27 mouse cellular contexts compared by ENCODE assay signal in the genomic region with DNA sequence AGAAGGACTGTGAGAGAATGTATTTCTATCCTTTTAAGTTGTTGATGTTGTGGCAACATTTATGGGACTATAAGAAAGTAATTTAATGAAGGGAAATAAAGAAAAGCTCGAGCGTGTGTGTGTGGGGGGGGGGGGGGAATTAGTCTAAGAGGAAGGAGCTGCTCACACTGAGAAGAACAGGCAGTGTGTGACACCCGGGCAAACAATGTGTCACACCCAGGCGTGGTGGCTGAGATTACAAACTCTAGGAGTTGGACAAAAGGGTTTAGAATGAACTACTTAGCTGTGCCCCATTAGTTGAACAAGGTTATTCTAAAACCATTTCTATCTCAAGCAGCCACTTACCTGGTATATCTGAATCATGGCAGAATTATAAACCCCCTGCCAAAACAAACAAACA. TPM values are rescaled to one million over a fixed set of nuclear protein-coding genes. Genes with fewer than 3 reads are reported as not detected.
DNase-seq lines count a peak whose midpoint lies in the region; ATAC-seq and TF ChIP-seq lines count a peak whose summit lies in the region.
"Had no signal": no experiment of that assay in that cellular context is flagged by ENCODE, and none has a peak within 500 bp of the region (broad histone marks: within the 10 kb centered on the region; RNA-seq: fewer than 3 reads in every experiment).

No protein-coding gene starts in this region.

- no peaks in the 10 kb centered on the region for H3K9me3 ChIP-seq in heart, embryonic 12.5 days (replicated peaks)
- H3K9me3 ChIP-seq in CH12.LX (replicated peaks; ENCODE audit: low read length): no peaks in the 10 kb centered on the region
- H3K9me3 ChIP-seq in stomach, embryonic 16.5 days (replicated peaks; ENCODE audit: control insufficient read depth, low read length): no peaks in the 10 kb centered on the region
- H3K9me3 ChIP-seq in midbrain, embryonic 14.5 days (ENCODE audit: control insufficient read depth, low read length): no peaks in the 10 kb centered on the region
- H3K9me3 ChIP-seq: embryonic facial prominence, embryonic 13.5 days; embryonic facial prominence, embryonic 15.5 days; forebrain, embryonic 10.5 days; forebrain, embryonic 12.5 days had no signal

- no peaks in the 10 kb centered on the region for H3K36me3 ChIP-seq in heart, embryonic 12.5 days
- H3K36me3 ChIP-seq in CH12.LX (replicated peaks in 1 of 2; ENCODE audit: control insufficient read depth in 1 of 2, insufficient read depth in 1 of 2, low read length in 1 of 2): no peaks in the 10 kb centered on the region
- H3K36me3 ChIP-seq in stomach, embryonic 16.5 days (ENCODE audit: control insufficient read depth, insufficient read depth, low read length): no peaks in the 10 kb centered on the region
- H3K36me3 ChIP-seq in midbrain, embryonic 14.5 days (ENCODE audit: control insufficient read depth, insufficient read depth, low read length): no peaks in the 10 kb centered on the region
- H3K36me3 ChIP-seq: embryonic facial prominence, embryonic 13.5 days; embryonic facial prominence, embryonic 15.5 days; forebrain, embryonic 10.5 days; forebrain, embryonic 12.5 days had no signal

- TF ChIP-seq EP300 in CH12.LX (IDR thresholded peaks at IDR 0.05; ENCODE audit: low read length): no peak

- ATAC-seq in heart, embryonic 12.5 days (ENCODE audit: insufficient number of reproducible peaks, low FRiP score): no peak
- peak; percentile 47; the same call in 1 of the 2 replicates for ATAC-seq in stomach, embryonic 16.5 days (ENCODE audit: insufficient read depth, low FRiP score)
- ATAC-seq in midbrain, embryonic 14.5 days (ENCODE audit: low FRiP score, low TSS enrichment): no peak
- ATAC-seq: CD4-positive, CD25-positive, alpha-beta regulatory T cell, adult 4 months; forebrain, embryonic 14.5 days; forebrain, embryonic 16.5 days had no signal

- in situ Hi-C loops in CH12.LX (cut with MboI; ENCODE audit: low pct_ligation_motif_present, low pct_unique_long_range_greater_than_20kb, low sequenced_read_pairs): loop anchor here (5.0 to 25.0 kb wide), 2 partner anchors 79 to 294 kb away; no protein-coding TSS in a partner anchor

- no peak overlapping the region for H3K4me2 ChIP-seq in heart, embryonic 12.5 days
- peak overlapping the region; percentile 45; the same call in 1 of the 2 replicates for H3K4me2 ChIP-seq in CH12.LX (ENCODE audit: insufficient read depth, low read depth, poor library complexity, severe bottlenecking)
- no peak overlapping the region for H3K4me2 ChIP-seq in stomach, embryonic 16.5 days (ENCODE audit: low read depth, low read length)
- no peak overlapping the region for H3K4me2 ChIP-seq in midbrain, embryonic 14.5 days (ENCODE audit: low read length)
- H3K4me2 ChIP-seq: embryonic facial prominence, embryonic 13.5 days; embryonic facial prominence, embryonic 15.5 days; forebrain, embryonic 12.5 days had no signal

- H3K4me3 ChIP-seq in heart, embryonic 12.5 days: no peak overlapping the region
- H3K4me3 ChIP-seq in CH12.LX (replicated peaks in 1 of 3; ENCODE audit: low read depth in 2 of 3, low read length in 2 of 3, poor library complexity in 1 of 3): no peak overlapping the region
- no peak overlapping the region for H3K4me3 ChIP-seq in stomach, embryonic 16.5 days (replicated peaks; ENCODE audit: low read length)
- no peak overlapping the region for H3K4me3 ChIP-seq in midbrain, embryonic 14.5 days (replicated peaks; ENCODE audit: low read depth, low read length)
- H3K4me3 ChIP-seq: embryonic facial prominence, embryonic 13.5 days; embryonic facial prominence, embryonic 15.5 days; erythroblast, embryonic 14.5 days; forebrain, embryonic 10.5 days; forebrain, embryonic 12.5 days had no signal

- no peaks in the 10 kb centered on the region for H3K4me1 ChIP-seq in heart, embryonic 12.5 days (replicated peaks)
- H3K4me1 ChIP-seq in CH12.LX (ENCODE audit: control insufficient read depth in 1 of 2, insufficient read depth in 2 of 2): peaks cover 2 to 38% of the 10 kb centered on the region in 2 experiments; a peak in 2 of 4 replicates
- H3K4me1 ChIP-seq in stomach, embryonic 16.5 days (ENCODE audit: control insufficient read depth, insufficient read depth, low read length): no peaks in the 10 kb centered on the region
- H3K4me1 ChIP-seq in midbrain, embryonic 14.5 days (ENCODE audit: control insufficient read depth, insufficient read depth, low read length): 0 out of 2 replicates have a peak, but pooled peaks cover 4% of the 10 kb centered on the region
- H3K4me1 ChIP-seq: forebrain, embryonic 10.5 days; forebrain, embryonic 12.5 days had no signal

- no peak for TF ChIP-seq RAD21 in CH12.LX (IDR thresholded peaks at IDR 0.05; ENCODE audit: low read depth, low read length)

- TF ChIP-seq CTCF in CH12.LX (conservative IDR thresholded peaks at IDR 0.05 in 1 of 2, IDR thresholded peaks at IDR 0.05 in 1 of 2; ENCODE audit: low read depth in 2 of 2, low read length in 2 of 2): no peak

- no peaks in the 10 kb centered on the region for H3K27me3 ChIP-seq in heart, embryonic 12.5 days (replicated peaks)
- H3K27me3 ChIP-seq in CH12.LX (replicated peaks): peaks cover 2% of the 10 kb centered on the region
- H3K27me3 ChIP-seq in stomach, embryonic 16.5 days (ENCODE audit: control insufficient read depth, insufficient read depth, low read length): no peaks in the 10 kb centered on the region
- H3K27me3 ChIP-seq in midbrain, embryonic 14.5 days (ENCODE audit: control insufficient read depth, insufficient read depth, low read length): no peaks in the 10 kb centered on the region
- H3K27me3 ChIP-seq: embryonic facial prominence, embryonic 15.5 days; forebrain, embryonic 12.5 days had no signal

- 60% methylated on average over 4 of the region's 4 CpGs for WGBS in heart, embryonic 12.5 days
- 64% methylated on average over 4 of the region's 4 CpGs for WGBS in stomach, embryonic 16.5 days
- 74% methylated on average over 4 of the region's 4 CpGs for WGBS in midbrain, embryonic 14.5 days

- TF ChIP-seq POLR2A in CH12.LX (IDR thresholded peaks at IDR 0.05; ENCODE audit: low read depth, low read length): no peak

- H3K9ac ChIP-seq in heart, embryonic 12.5 days: no peak overlapping the region
- no peak overlapping the region for H3K9ac ChIP-seq in CH12.LX (ENCODE audit: insufficient read depth, low read depth)
- no peak overlapping the region for H3K9ac ChIP-seq in stomach, embryonic 16.5 days (ENCODE audit: low read length)
- no peak overlapping the region for H3K9ac ChIP-seq in midbrain, embryonic 14.5 days (replicated peaks; ENCODE audit: low read length)
- H3K9ac ChIP-seq: embryonic facial prominence, embryonic 13.5 days; embryonic facial prominence, embryonic 15.5 days; forebrain, embryonic 12.5 days had no signal

- no peaks in the 10 kb centered on the region for H3K79me2 ChIP-seq in CH12.LX (replicated peaks; ENCODE audit: control insufficient read depth, extremely low read depth, insufficient read depth, poor library complexity, severe bottlenecking)

- peak; percentile 54 for DNase-seq in heart, adult 11 months
- no peak for DNase-seq in CH12.LX (ENCODE audit: extremely low read depth)
- DNase-seq in layer of hippocampus, postnatal 25 days (ENCODE audit: extremely low spot score in 1 of 2, low spot score in 1 of 2): no peak
- DNase-seq in midbrain, embryonic 14.5 days: no peak
- DNase-seq: adrenal gland, adult 2 months; adrenal gland, postnatal 10 days; adrenal gland, postnatal 25 days; B cell, adult 2 months; cerebellum, adult 11 months; cerebellum, adult 18-20 months; cerebellum, adult 8-10 months; cerebellum, adult 9-11 months; cerebellum, postnatal 14 days; cerebellum, postnatal 36 days; embryo, embryonic 11 days had no signal

- dilution Hi-C loops in CH12.LX (cut with MboI; ENCODE audit: extremely low pct_ligation_motif_present, extremely low pct_unique_long_range_greater_than_20kb, low sequenced_read_pairs): no loop called here

- H3K27ac ChIP-seq in heart, embryonic 12.5 days (ENCODE audit: poor library complexity, severe bottlenecking): no peak overlapping the region
- H3K27ac ChIP-seq in CH12.LX (ENCODE audit: insufficient read depth, low read depth): no peak overlapping the region
- no peak overlapping the region for H3K27ac ChIP-seq in stomach, embryonic 16.5 days (ENCODE audit: low read length)
- no peak overlapping the region for H3K27ac ChIP-seq in midbrain, embryonic 14.5 days (replicated peaks; ENCODE audit: low read depth, low read length)
- H3K27ac ChIP-seq: embryonic facial prominence, embryonic 13.5 days; embryonic facial prominence, embryonic 15.5 days; forebrain, embryonic 10.5 days; forebrain, embryonic 12.5 days had no signal

TF ChIP-seq in CH12.LX, 34 proteins besides CTCF, POLR2A, EP300 and RAD21 (continues in another document):
- TF ChIP-seq ZKSCAN1 (IDR thresholded peaks at IDR 0.05; ENCODE audit: borderline replicate concordance, low read depth, low read length): no peak
- TF ChIP-seq MAFK (IDR thresholded peaks at IDR 0.05; ENCODE audit: insufficient replicate concordance, low read length): no peak
- TF ChIP-seq UBTF (IDR thresholded peaks at IDR 0.05; ENCODE audit: low read depth, low read length): no peak

RNA-seq across cellular contexts. Expression of a gene that starts 13.8 kb away (rescaled TPM):
- 184 and 185 TPM in 2 replicates for polyA plus RNA-seq in heart, embryonic 12.5 days (2016; fragmentation: Nextera tagmentation; extraction: Ambion mirVana)
- 103 and 107 TPM in 2 replicates for total RNA-seq in CH12.LX (2012; rRNA removed)
- total RNA-seq in CH12.LX (2014; rRNA removed): 142 and 147 TPM in 2 replicates
- 103 and 106 TPM in 2 replicates for polyA plus RNA-seq in CH12.LX (2012; ENCODE audit: insufficient read length, low read depth)
- polyA plus RNA-seq in stomach, embryonic 16.5 days (2015; fragmentation: Nextera tagmentation; extraction: Ambion mirVana): 251 and 271 TPM in 2 replicates
- 10 to 100 TPM; 67.5 to 73.6 TPM for total RNA-seq in layer of hippocampus, postnatal 25 days (2021)
- 144 and 151 TPM in 2 replicates for polyA plus RNA-seq in midbrain, embryonic 14.5 days (2014; fragmentation: Nextera tagmentation; extraction: Ambion mirVana)

RNA-seq across cellular contexts. Expression of a gene that starts 27.8 kb away (rescaled TPM):
- polyA plus RNA-seq in heart, embryonic 12.5 days (2016; fragmentation: Nextera tagmentation; extraction: Ambion mirVana): 0.06 TPM in 1 of 2 replicates, not detected in the other
- not detected in 2 replicates for total RNA-seq in CH12.LX (2012; rRNA removed)
- total RNA-seq in CH12.LX (2014; rRNA removed): not detected in 2 replicates
- polyA plus RNA-seq in CH12.LX (2012; ENCODE audit: insufficient read length, low read depth): 0.08 and 0.13 TPM in 2 replicates
- polyA plus RNA-seq in stomach, embryonic 16.5 days (2015; fragmentation: Nextera tagmentation; extraction: Ambion mirVana): 14.7 and 14.8 TPM in 2 replicates
- under 1 TPM; 0.07 to 0.09 TPM for total RNA-seq in layer of hippocampus, postnatal 25 days (2021)
- 0.04 TPM in 2 replicates for polyA plus RNA-seq in midbrain, embryonic 14.5 days (2014; fragmentation: Nextera tagmentation; extraction: Ambion mirVana)
- total RNA-seq: common myeloid progenitor, adult 5-6 weeks; MEL had no signal
- polyA plus RNA-seq: adrenal gland, adult 2 months; erythroblast, embryonic 14.5 days; forebrain, embryonic 10.5 days had no signal

RNA-seq across cellular contexts. Expression of a gene that starts 31.5 kb away (rescaled TPM):
- 175 and 181 TPM in 2 replicates for polyA plus RNA-seq in heart, embryonic 12.5 days (2016; fragmentation: Nextera tagmentation; extraction: Ambion mirVana)
- total RNA-seq in CH12.LX (2012; rRNA removed): 130 and 174 TPM in 2 replicates
- total RNA-seq in CH12.LX (2014; rRNA removed): 390 and 459 TPM in 2 replicates
- 357 and 459 TPM in 2 replicates for polyA plus RNA-seq in CH12.LX (2012; ENCODE audit: insufficient read length, low read depth)
- polyA plus RNA-seq in stomach, embryonic 16.5 days (2015; fragmentation: Nextera tagmentation; extraction: Ambion mirVana): 173 and 189 TPM in 2 replicates
- total RNA-seq in layer of hippocampus, postnatal 25 days (2021): 10 to 100 TPM; 77.9 to 91.1 TPM
- polyA plus RNA-seq in midbrain, embryonic 14.5 days (2014; fragmentation: Nextera tagmentation; extraction: Ambion mirVana): 275 and 317 TPM in 2 replicates

Comparison
In these comparisons a context has a peak if more than half of its experiments do, and no peak if none do; other contexts are left out.
1. RNA of a gene that starts 27.8 kb away (polyA plus RNA-seq): 14.7 to 14.8 TPM in stomach, embryonic 16.5 days; 0.08 to 0.13 TPM in CH12.LX, 0.04 TPM in midbrain, embryonic 14.5 days and 0.06 TPM in heart, embryonic 12.5 days; every median in the first group is over 10 times any median in the second.